Mouse (Mus musculus): ENCODE results near the gene Exosc5. TPM values are rescaled to one million over a fixed set of nuclear protein-coding genes. Genes with fewer than 3 reads are reported as not detected.
A peak's percentile ranks its signal among the peaks of the same experiment; 100 is the strongest.

The Exosc5 gene
- total RNA-seq, 2 experiments from 2014 or later, result 11.7 to 23.1 TPM

- no peak for ATAC-seq (replicated peaks; ENCODE audit: low FRiP score, poor library complexity, severe bottlenecking)
Measured at GRCm38 (mm10) chr7:25675405-25675804, 16.4 kb downstream of the Exosc5 start.

- no peak for ATAC-seq (replicated peaks; ENCODE audit: low FRiP score, poor library complexity, severe bottlenecking)
Measured at GRCm38 (mm10) chr7:25676085-25676781, 17.3 kb downstream of the Exosc5 start.

- ATAC-seq (replicated peaks; ENCODE audit: low FRiP score, poor library complexity, severe bottlenecking), result no peak
Measured at GRCm38 (mm10) chr7:25677013-25677412, 18.0 kb downstream of the Exosc5 start.

GRCm38 (mm10) chr7:25679971-25680370 lies 21.0 kb downstream of the Exosc5 start:
- no peak for ATAC-seq (replicated peaks; ENCODE audit: low FRiP score, poor library complexity, severe bottlenecking)

- ATAC-seq (replicated peaks; ENCODE audit: low FRiP score, poor library complexity, severe bottlenecking), result peak; percentile 95
Measured at GRCm38 (mm10) chr7:25680514-25681258, 21.7 kb downstream of the Exosc5 start, which contains the start of gene B9d2. Gene B9d2, plus strand, starts transcription at chr7:25680780.

GRCm38 (mm10) chr7:25681341-25682231 lies 22.6 kb downstream of the Exosc5 start:
- no peak for ATAC-seq (replicated peaks; ENCODE audit: low FRiP score, poor library complexity, severe bottlenecking)

GRCm38 (mm10) chr7:25683474-25684180 lies 24.7 kb downstream of the Exosc5 start:
- no peak for ATAC-seq (replicated peaks; ENCODE audit: low FRiP score, poor library complexity, severe bottlenecking)

GRCm38 (mm10) chr7:25684659-25685058 lies 25.7 kb downstream of the Exosc5 start:
- ATAC-seq (replicated peaks; ENCODE audit: low FRiP score, poor library complexity, severe bottlenecking), result no peak

GRCm38 (mm10) chr7:25685926-25686470 lies 27.0 kb downstream of the Exosc5 start:
- no peak for ATAC-seq (replicated peaks; ENCODE audit: low FRiP score, poor library complexity, severe bottlenecking)

- peak; percentile 36 for ATAC-seq (replicated peaks; ENCODE audit: low FRiP score, poor library complexity, severe bottlenecking)
Measured at GRCm38 (mm10) chr7:25686680-25687531, 27.9 kb downstream of the Exosc5 start, which contains the start of gene Tgfb1. Gene Tgfb1, plus strand, starts transcription at chr7:25687002.

- ATAC-seq (replicated peaks; ENCODE audit: low FRiP score, poor library complexity, severe bottlenecking), result peak; percentile 37
Measured at GRCm38 (mm10) chr7:25687811-25688401, 28.9 kb downstream of the Exosc5 start.

- peak; percentile 84 for ATAC-seq (replicated peaks; ENCODE audit: low FRiP score, poor library complexity, severe bottlenecking)
Measured at GRCm38 (mm10) chr7:25688810-25689586, 30.0 kb downstream of the Exosc5 start.

GRCm38 (mm10) chr7:25689603-25690021 lies 30.6 kb downstream of the Exosc5 start:
- no peak for ATAC-seq (replicated peaks; ENCODE audit: low FRiP score, poor library complexity, severe bottlenecking)

- ATAC-seq (replicated peaks; ENCODE audit: low FRiP score, poor library complexity, severe bottlenecking), result no peak
Measured at GRCm38 (mm10) chr7:25690051-25690450, 31.1 kb downstream of the Exosc5 start.

GRCm38 (mm10) chr7:25694104-25694503 lies 35.1 kb downstream of the Exosc5 start:
- no peak for ATAC-seq (replicated peaks; ENCODE audit: low FRiP score, poor library complexity, severe bottlenecking)

- ATAC-seq (replicated peaks; ENCODE audit: low FRiP score, poor library complexity, severe bottlenecking), result no peak
Measured at GRCm38 (mm10) chr7:25699851-25700250, 40.9 kb downstream of the Exosc5 start.

- ATAC-seq (replicated peaks; ENCODE audit: low FRiP score, poor library complexity, severe bottlenecking), result 0 out of 2 replicates have a peak, but pooled peaks have one; percentile 46
Measured at GRCm38 (mm10) chr7:25700732-25701131, 41.8 kb downstream of the Exosc5 start.
